Mouse (Mus musculus) lung, postnatal 4 days (tissue): ENCODE measurements around the gene Gen1.
A peak's percentile ranks its signal among the peaks of the same experiment; 100 is the strongest.

Experiments
- DNase-seq, 2 experiments: peaks; one replicate each; pipeline ENCODE4 v3.0.0; 2021

Gene Gen1

GRCm38 (mm10) chr12:11223090-11223489 lies 42.5 kb downstream of the Gen1 start:
- DNase-seq = no peak

DNA sequence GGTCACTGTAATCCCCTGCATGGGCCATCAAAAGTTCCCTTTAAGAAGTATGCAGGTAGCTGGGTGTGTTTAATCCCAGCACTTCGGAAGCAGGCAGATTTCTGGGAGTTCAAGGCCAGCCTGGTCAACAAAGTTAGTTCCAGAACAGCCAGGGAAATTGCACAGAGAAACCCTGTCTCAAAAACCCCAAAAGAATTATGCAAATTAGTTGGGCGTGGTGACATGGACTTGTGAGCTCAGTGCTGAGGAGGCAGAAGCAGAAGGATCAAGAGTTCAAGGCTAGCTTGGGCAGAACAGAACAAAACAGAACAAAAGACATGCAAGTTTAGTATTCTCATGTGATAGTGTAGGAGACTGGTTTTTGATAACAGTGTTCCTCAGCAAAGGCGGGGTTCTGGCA lies 43.0 kb downstream of the Gen1 start:
- no peak for DNase-seq

GRCm38 (mm10) chr12:11221524-11222330 lies 43.9 kb downstream of the Gen1 start:
- DNase-seq = peak in 1 of 2 experiments; percentile 29

DNA sequence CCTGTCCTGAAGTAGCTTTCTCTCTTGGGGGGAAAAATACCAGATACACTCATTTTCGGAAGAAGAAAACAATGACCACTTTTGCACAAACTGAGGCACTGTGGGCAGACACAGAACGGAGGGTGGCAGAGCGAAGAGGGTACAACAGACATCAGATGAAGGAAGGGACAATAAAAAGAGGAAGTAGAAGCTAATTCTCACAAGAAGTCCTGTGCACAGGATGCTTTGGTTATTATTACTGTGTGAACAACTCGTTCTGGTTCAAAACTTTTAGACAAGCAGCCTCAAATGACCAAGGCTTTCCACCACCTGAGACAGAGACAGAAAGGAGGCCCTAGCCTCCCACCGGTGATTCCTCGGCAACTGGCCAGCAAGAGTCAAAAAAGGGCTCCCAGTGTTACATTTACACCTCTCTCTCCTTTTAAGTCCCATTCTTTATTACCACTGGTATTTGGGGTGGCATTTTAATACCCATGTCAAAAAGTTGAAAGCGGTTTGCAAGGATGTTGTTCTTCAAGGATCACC lies 47.8 kb downstream of the Gen1 start:
- DNase-seq = no peak

DNA sequence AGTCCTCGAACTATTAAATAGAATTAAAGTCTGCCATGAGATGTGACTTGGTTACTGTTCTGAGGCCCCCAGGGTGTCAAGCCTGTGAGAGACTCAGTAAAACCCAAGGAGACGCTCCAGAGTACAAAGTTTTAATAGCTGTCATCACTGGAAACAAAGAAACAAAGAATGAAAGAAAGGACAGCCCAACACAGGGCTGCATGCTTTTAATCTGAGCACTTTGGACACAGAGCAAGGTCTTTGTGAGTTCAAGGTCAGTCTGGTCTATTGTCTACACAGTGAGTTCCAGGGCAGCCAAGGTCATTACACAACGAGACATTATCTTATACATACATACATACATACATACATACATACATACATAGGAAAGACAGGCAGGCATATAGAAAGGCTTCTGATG lies 49.1 kb downstream of the Gen1 start:
- DNase-seq = no peak

DNA sequence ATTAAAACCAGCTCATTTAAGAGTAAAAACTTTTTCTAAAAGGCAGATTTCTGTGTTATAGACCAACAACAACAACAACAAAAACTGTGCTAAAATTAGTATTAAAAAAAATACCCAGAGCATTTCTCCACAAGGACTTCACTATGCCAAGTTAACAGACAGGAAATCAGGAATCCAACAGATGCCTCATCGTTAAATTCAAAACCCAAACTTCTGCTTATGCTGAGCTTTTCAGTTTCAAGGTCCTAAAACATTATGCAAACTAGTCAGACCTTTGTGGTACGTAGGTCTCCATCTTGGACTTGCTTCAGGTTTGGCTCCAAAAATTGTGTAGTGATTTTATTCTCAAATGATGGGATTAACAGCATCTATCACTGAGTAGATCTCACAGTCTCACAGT lies 50.0 kb downstream of the Gen1 start:
- DNase-seq = no peak

DNA sequence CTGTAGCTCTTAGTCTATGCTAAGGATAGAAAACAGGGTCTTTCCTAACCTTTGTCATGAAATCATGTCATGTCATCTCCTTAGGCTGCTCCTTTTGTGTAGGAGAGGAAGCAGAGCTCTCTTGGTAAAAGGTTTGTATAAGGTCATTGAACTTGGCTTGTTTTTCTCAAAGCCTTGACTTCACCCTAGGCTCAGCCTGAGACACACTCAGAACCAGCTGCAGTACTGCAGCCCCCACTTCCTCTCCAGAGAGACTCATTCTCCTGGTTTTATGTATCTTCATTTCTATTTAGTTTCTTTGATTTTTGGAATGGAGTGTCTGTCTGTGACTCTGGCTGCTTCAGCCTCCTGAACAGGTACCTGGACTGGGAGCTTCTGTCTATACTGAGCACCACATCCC lies 50.8 kb downstream of the Gen1 start:
- DNase-seq = no peak

DNA sequence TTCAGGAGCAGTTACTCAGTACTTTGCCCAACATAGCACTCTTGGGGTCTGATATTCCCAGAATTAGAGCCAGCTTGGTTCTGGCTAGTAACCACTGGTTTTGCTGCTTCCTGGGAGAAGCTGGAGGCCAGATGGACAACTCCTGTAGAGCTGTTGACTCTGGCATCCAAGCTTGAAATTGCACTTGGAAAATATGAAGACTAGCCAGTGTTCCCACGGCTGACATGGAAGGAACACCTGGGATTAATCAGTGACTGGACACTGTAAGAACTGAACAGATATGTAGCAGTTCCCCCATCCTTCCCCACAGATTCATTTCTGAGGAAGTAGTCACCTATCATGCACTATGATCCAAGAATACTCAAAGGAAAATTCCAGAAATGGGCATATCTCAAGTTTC lies 52.7 kb downstream of the Gen1 start:
- DNase-seq = no peak

DNA sequence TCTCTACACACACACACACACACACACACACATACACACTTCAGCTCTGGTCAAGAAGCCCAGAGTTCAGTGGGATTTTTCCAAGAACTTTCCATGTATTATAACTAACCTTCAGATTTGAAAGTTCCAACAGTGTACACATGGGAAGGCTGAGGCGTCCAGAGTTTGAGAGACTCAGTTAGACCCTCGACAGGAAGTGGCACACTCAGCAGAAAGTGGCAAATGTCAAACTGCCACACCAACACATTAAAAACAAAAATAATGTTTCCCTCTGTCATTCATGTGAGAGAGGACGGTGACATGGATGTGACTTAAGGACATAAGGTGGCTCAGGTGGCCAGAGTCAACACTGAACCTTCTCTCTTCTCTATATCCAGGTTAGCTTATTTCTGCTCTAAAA lies 55.2 kb downstream of the Gen1 start:
- DNase-seq = no peak

DNA sequence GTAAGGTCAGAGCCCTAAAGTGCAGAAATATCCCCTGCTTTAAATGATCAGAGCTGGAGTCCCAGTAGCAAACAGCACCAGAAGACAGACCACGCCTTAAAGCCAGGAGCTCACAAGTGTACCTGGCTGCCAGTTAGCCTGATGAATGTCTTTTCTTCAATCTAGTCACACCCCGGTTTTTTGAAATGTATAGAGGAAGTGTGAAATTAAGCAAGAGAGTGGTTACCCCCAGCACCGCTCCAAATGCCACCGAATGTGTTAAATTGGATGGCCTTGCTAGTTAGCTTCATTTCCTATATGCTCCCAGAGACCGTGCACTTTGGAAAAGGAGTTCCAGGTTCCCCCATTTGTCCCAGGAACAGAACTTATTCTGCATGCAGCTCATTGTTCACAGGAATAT lies 56.0 kb downstream of the Gen1 start:
- DNase-seq = no peak

DNA sequence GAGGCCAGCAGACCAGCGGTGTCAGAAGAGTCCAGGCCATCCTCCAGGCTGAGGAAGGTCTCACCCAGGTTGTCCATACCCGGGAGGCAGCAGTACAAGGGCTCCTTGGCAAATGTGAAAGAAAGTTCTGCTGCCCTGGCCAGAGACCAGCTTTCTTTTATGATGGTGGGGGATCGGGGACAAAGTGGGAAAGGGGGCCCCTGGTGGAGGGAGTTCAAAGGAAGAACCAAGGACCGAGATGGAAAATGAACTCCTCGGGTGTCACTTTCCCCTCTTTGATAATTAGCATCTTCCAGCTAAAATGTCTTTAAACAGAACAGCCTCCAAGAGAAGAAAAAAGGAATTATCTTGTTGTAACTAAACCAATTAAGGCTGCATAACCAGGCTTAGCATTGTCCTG lies 56.7 kb downstream of the Gen1 start, which contains the start of gene Msgn1:
TSS of gene Msgn1 (minus strand) at position 101 of the 400 bp plus-strand sequence.
- no peak for DNase-seq

GRCm38 (mm10) chr12:11206321-11206720 lies 59.3 kb downstream of the Gen1 start:
- DNase-seq = no peak

GRCm38 (mm10) chr12:11203694-11204665 lies 61.6 kb downstream of the Gen1 start:
- DNase-seq = peak; percentile 39 to 59

GRCm38 (mm10) chr12:11202476-11202875 lies 63.1 kb downstream of the Gen1 start:
- no peak for DNase-seq

- DNase-seq = no peak
These were observed 64.9 kb downstream of the Gen1 start for GRCm38 (mm10) chr12:11200711-11201110.

DNA sequence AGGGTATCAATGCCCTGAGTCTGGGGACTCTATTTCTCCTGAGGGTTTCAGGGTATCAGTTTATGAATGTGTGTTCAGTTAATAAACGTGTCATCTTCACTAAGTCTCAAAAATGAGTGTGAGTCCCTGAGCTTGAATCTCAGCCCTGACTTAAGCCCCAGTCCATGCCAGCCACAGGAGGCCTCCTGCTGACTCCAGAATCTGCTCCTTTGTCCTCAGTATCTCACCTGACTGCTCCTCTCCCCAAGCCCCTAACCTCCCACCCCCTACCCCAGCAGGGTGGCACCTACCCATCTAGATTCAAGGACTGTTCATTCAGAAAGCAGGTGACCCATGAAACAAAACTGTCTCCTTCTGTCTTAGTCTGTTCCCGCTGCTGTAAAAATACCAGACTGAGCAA lies 67.0 kb downstream of the Gen1 start:
- DNase-seq = no peak

- DNase-seq = no peak
These were observed 67.6 kb downstream of the Gen1 start for GRCm38 (mm10) chr12:11198026-11198425.

DNA sequence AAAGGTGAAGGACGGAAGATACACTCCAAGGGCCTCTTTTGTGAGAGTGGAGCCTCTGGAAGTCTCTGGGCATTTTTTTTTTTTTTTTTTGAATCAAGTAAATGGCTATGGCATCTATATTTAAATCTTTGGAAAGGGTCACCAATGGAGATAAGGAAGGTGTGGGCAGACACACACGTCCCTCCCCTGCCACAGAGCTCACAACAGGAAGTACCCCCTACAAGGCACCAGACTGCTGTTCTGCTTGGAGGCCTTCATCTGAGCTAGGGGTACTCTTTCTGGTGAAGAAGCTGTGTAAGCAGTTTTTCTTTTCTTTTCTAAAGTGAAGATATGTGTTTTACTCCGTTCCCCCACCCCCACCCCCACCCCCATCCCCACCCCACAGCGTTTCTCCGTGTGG lies 68.8 kb downstream of the Gen1 start:
- no peak for DNase-seq

DNA sequence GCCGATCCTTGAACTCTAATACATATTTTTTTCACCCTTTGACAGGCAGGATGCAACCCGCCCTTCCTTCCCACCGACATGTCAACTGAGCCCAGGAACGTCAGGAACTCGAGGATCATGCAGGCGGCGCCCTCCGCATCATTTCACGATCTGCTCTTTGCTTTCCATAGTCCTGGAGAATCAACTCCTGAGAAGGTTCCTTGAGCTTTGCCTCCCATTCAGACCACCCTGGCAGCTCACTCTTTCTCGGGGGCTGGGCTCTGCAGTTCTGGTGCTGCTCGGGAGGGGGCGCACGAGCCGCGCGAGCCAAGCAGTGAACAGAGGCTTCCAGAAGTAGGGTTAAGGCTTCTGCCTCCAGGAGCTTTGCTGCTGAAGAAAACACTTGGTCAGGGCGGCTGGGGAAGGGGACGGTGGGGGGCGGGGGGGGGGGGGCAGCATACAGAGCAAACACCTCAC lies 69.4 kb downstream of the Gen1 start:
- peak; percentile 80 to 87 for DNase-seq

GRCm38 (mm10) chr12:11195031-11195430 lies 70.6 kb downstream of the Gen1 start:
- no peak for DNase-seq
